Mouse (Mus musculus) lung, adult 18-20 months (tissue): ENCODE results near the gene Akt3.

Experiments
- DNase-seq, 2 experiments: peaks; one replicate each; pipeline ENCODE4 v3.0.0; 2022; ENCODE audit warnings: mixed read lengths in 2 of 2

Akt3 gene

DNA sequence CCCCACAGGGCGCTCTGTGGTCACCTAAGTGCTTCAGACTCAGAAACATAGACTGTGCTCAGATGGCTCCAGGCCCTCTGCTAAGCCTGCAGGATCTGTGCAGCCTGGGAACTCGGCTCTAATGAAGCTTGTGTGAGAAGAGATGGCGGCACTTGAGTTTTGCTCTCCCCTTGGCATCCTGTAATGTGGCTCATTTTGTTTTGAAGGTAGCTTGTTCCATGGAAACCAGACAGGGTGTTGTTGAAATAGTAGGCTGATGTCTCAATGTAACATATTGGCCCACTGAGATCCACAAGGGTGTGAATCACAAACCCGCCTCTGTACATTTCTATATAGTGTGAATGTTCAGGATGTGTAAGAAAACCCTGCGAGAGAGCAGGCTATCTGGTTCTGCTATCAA, 277.9 kb downstream of the Akt3 start:
- DNase-seq = no peak

DNA sequence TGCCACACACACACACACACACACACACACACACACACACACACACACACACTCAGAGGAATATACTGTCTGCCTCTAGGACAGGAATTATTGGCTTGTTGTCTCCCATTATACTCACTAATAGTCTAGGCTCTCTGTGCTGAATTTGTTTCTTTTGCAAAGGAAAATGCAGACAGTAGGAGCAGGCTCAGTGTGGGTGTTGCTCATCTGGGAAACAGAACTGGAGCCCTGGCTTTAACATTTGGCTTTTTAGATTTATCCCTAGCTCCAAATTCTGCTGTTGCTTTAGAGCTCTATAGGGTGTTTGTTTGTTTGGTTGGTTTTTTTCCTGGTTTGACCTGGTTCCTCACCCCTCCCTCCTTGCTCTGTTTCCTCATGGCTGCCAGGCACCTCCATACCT, 278.8 kb downstream of the Akt3 start:
- DNase-seq = no peak

DNA sequence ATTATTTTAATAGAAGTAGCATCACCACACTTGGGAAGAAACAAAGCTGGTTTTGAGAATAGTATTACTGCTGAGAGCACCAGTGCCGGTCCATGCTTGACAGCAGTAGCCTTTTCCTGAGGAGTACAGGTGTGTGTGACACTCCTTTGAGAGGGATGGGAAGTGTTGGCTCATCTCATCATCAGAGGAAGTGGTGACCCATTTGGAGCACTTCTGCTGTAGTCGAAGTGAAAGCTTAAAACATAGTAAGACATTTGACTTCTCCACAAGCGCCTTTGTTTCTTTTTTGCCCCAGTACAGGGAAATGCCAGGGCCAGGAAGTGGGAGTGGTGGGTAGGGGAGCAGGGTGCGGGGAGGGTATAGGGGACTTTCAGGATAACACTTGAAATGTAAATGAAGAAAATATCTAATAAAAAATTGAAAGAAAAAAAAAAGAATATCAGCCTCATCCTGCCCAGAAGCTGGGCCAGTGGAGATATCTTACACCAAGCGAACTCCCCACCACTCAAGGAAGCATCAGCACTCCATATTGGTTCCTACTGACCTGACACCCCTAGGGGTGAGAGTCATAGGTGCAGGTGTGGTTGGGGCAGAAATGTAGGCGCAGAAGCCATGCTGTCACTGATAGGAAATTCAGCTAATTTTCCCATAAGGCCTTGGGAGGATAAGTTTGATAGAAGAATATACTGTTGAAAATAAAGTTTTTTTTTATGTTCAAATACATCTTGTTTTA, 284.5 kb downstream of the Akt3 start:
- no peak for DNase-seq

DNA sequence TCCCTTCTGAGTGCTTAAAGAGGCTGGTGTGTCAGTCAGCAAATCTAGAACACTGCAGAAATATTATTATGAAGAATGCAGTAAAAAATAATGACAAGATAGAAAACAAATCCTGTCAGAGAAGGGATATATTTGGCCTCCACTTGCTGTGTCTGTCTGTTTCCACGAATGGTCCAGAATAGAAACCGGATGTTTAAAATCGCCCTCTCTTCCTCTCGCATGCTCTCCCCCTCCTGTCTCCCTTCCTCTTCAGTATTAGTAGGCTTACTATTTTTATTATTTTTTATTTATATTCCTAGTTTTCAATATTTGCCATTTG, 286.6 kb downstream of the Akt3 start:
- DNase-seq = no peak

DNA sequence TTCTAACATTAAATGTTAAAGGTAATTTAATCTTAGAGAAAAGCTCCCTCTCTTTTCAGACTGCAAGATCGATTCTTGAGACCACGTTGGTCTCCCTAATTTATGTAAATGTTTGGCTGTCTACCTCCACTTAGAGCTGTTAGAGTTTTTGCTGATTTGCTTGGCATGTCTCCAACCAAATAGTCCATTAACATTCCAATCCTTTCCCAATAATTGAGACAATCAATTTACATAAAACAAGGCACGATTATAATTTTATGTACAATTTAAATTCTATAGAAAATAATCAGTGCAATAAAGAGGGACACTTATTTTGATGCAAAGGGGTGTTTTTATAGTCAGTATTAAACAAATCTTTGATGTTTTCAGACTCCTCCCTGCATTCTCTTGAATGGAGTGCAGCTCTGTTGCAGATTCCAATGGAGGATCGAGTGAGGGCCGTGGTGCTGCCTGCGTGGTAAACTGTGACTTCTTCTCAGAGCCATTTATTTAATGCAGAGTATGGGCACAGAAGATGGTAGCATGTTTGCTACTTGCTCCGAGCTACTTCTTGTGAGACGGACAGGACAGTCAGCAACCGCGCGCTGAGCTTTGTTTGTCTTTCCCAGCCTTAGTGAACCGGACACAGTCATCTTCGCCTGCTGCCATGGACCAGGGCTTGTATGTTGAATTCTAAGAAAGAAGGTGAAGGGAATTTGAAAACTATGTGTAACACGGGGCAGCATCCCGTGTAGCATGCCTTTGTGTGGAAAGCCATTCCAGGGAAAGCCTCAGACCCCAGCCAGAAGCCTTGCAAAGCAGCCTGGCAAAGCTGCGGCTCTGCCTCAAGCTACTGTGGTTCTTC, 287.1 kb downstream of the Akt3 start:
- DNase-seq = no peak
